Mouse (Mus musculus) layer of hippocampus, adult 2 months (tissue): ENCODE measurements around the gene Eif4a1. TPM values are rescaled to one million over a fixed set of nuclear protein-coding genes. Genes with fewer than 3 reads are reported as not detected.
"Not testable (repeated sequence)": the region's sequence is repeated elsewhere in the genome, so short reads cannot be mapped to it uniquely, and the experiment has no call there.

Experiments used
- DNase-seq, 2 experiments: peaks; one replicate each; pipeline ENCODE4 v3.0.0; 2022; ENCODE audit warnings: low spot score in 2 of 2
- H3K27ac ChIP-seq: fragments of 200-600 bp; 2 replicates; pipeline ENCODE4 v1.8.1; 2022
- H3K4me3 ChIP-seq: fragments of 200-600 bp; 2 replicates; pipeline ENCODE4 v1.8.1; 2022; ENCODE audit warnings: mild to moderate bottlenecking
- CTCF ChIP-seq: fragments of 200-600 bp; conservative IDR thresholded peaks from 2 replicates; pipeline ENCODE4 v1.8.1; 2022; ENCODE audit warnings: antibody characterized with exemption, mild to moderate bottlenecking, moderate library complexity
- microRNA-seq, 2 experiments: library from miRNA; unstranded; fragments of <30 nt; microRNA quantifications; one replicate each; pipeline ENCODE4 v1.2.0; 2021
- total RNA-seq, 2 experiments: library from RNA; stranded (reverse); gene quantifications; 2 replicates each; pipeline ENCODE4 v1.2.3; 2021

Eif4a1 gene
- total RNA-seq, 2 experiments from 2014 or later = 342 to 344 TPM

DNA sequence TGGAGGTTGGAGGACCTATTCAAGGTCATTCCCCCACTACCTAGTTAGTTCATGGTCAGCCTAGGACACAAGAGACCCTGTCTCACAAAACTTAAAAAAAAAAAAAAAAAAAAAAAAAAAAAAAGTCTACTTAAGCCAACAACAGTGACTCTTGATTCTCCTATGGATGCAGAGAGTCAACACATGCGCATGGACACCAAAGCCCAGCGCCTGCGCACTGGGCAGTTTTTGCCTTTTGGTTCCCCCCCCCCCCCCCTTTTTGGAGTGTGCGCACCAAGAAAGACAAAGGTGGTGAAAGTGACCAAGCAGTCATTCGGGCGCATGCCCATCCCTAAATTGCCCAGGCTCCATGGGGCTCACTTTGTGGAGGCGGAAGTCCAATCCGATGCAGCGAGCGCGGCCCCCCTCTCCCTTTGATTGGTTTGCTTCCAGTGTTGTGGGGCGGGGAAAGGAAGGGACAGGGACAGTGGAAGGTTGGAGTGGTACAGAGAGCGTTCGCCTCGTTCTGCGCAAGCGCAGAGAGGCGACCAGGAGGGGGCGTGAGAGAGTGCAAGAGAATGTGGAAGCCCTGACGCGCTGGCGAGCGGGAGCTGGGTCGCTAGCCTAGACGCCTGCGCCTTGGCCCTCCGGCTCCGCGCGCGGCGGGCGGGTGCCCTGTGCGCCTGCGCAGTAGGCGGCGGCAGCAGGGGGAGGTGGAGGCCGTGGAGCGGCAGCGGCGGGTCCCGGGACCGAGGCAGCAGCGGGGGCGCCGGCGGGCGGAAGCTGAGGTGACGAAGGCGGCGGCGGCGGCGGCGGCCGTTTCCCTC, 39.7 kb downstream of the Eif4a1 start, which contains the start of gene Fxr2:
Gene Fxr2, plus strand, starts transcription at position 707 of the 806 bp plus-strand sequence.
- peak; percentile 100 for DNase-seq
- Histone ChIP-seq H3K27ac (peak within 1 kb of the TSS; percentile 91), H3K4me3 (peak within 1 kb of the TSS; percentile 87)
- peak; percentile 84 for TF ChIP-seq CTCF

DNA sequence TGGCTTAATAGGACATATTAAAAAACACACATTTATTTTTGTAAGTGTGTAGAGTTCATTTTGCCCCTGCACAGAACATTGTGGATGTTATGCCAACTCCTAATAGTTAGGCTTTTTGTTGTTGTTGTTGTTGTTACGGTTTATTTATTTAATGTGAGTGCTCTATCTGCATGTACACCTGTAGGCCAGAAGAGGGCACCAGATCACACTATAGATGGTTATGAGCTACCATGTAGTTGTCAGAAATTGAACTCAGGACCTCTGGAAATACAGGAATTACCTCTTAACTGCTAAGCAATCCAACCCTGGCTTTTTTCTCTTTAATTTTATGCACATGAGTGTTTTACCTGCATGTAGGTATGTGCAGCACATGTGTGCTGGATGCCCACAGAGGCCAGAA, 42.4 kb downstream of the Eif4a1 start:
- H3K27ac ChIP-seq = no peak overlapping the region
- peak; percentile 80 for TF ChIP-seq CTCF
- no peak overlapping the region for H3K4me3 ChIP-seq
- DNase-seq = no peak

DNA sequence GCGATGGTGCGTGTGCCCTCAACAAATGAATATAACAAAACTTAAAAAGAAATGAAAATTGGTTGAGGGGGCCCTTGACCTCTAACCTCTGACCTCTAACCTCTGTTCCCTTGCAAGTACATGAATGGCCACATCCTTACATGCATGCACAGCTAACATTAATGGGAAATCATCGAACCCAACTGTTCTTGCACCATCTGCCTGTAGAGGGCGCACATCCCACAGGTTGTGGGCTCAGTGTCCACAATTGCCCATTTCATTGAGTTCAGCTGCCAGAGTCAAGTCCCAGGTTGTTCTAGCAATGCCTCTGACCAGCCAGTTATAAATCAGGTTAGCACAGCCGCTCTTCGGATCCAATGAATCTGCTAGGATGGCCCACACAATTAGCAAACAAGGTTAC, 43.9 kb downstream of the Eif4a1 start:
- peak in 1 of 2 experiments; percentile 72 for DNase-seq
- peak; percentile 96 for TF ChIP-seq CTCF
- Histone ChIP-seq H3K27ac (no peak overlapping the region), H3K4me3 (no peak overlapping the region)

DNA sequence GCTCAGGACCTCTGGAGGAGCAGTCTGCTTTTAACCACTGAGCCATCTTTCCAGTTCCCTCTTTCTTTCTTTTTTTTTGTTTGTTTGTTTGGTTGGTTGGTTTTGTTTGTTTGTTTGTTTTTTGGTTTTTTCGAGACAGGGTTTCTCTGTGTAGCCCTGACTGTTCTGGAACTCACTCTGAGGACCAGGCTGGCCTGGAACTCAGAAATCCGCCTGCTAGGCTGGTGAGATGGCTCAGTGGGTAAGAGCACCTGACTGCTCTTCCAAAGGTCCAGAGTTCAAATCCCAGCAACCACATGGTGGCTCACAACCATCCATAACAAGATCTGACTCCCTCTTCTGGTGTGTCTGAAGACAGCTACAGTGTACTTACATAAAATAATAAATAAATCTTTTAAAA, 47.9 kb downstream of the Eif4a1 start:
- not testable (repeated sequence) for H3K27ac ChIP-seq, DNase-seq, H3K4me3 ChIP-seq

DNA sequence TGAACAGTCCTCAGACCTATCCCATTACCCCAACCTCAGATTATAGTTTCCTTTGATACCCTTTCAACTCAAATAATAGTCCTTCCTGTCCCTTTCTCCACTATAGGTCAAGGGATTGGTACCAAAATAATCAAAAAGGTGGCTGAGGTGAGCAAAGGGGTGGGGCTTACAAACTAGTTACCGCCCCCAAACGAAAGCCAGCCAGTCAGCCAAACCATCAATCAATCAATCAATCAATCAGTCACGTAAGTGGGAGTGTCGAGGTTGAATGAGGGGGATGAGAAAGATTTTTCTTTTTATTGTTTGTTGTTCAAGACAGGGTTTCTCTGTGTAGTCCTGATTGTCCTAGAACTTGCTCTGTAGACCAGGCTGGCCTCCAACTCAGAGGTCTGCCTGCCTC, 49.2 kb downstream of the Eif4a1 start:
- no peak for TF ChIP-seq CTCF
- Histone ChIP-seq H3K4me3 (peak overlapping the region; percentile 76; the same call in 1 of the 2 replicates), H3K27ac (peak overlapping the region; percentile 94; the same call in 1 of the 2 replicates)
- no peak for DNase-seq

DNA sequence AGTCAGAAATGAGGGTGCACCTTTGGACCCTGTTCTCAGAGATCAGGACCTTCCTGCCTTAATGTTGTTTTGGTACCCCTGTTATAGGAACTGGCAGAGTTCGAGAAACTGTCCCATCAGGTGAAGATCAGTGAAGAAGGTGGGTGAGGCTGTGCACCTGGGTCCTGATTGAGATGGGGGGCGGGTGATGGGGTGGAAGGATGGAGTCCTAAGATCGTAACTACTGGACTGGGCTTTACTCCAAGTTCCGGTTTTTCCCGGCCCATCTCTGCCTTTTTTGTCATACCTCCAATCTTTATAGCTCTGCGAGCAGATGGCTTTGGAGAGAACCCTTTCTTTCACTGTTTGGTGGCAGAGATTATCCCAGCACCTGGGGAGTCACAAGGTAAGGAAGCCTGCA, 49.8 kb downstream of the Eif4a1 start:
- H3K27ac ChIP-seq = peak overlapping the region; percentile 94
- DNase-seq = no peak
- peak overlapping the region; percentile 76 for H3K4me3 ChIP-seq
- TF ChIP-seq CTCF = no peak

DNA sequence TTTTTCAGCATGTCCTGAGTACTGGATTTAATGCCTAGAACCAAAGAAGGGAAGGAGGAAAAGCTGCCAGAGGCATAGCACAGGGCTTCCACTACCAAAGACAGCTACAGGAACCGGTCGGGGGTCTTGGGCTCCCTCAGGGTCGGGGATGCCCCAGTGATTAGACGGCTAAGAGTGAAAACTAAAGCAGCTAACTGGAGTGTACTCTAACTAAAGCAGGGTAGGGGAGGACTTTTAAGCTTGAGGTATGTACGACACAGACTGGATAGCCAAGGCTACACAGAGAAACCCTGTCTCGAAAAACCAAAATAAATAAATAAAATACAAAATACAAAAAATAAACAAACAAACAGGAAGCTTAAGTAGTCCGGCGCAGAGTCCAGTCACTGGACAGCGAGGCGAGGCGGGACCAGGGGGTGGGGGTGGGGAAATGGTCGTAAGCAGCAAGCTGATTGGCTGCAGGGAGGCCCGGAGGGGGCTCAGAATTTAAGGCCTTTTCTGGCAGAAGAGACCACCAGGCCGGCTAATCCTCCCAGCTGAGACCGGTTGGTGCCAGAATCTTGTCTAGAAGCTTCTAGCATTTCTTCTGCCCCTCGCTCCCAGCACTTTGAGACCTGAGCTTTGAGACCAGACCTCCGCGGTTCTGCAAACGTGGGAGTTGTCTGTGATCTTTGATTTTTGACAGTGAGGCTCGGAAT, 50.5 kb downstream of the Eif4a1 start, which contains the start of gene Sat2:
Gene Sat2, plus strand, starts transcription at position 454 of the 698 bp plus-strand sequence.
- peak within 1 kb of the TSS; percentile 94 for H3K27ac ChIP-seq
- peak in 1 of 2 experiments; percentile 45 for DNase-seq
- TF ChIP-seq CTCF = no peak
- peak within 1 kb of the TSS; percentile 76 for H3K4me3 ChIP-seq

DNA sequence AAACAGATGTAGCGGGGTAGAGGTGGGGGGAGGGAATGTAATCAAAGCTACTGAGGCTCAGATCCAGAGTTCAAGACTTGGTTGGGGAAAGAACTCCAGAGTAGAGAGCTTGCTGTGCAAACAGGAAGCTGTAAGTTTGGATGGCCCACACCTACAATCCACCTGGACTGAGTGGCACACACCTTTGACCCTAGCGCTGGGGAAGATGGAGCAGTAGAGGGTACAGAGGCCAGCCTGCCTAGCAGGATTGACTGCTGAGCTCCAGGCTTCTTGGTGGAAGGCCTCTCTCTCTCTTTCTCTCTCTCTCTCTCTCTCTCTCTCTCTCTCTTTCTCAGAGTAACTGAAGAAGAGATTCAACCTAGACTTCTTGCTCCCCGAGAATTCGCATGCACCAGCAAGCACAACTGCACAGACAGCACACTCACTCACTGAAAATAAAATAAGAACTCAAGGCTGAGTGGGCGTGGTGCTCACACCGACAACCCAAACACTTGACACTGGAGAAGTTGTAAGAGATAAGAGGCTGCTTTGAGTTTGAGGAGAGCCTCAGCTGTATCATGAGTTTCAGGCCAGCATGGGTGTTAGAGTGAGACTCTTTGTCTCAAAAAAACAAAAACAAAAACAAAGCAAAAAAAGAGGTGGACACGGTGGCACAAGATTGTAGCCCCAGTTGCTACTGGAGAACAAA, 51.7 kb downstream of the Eif4a1 start:
- TF ChIP-seq CTCF = no peak
- DNase-seq = no peak
- Histone ChIP-seq H3K27ac (no peak overlapping the region), H3K4me3 (no peak overlapping the region)

DNA sequence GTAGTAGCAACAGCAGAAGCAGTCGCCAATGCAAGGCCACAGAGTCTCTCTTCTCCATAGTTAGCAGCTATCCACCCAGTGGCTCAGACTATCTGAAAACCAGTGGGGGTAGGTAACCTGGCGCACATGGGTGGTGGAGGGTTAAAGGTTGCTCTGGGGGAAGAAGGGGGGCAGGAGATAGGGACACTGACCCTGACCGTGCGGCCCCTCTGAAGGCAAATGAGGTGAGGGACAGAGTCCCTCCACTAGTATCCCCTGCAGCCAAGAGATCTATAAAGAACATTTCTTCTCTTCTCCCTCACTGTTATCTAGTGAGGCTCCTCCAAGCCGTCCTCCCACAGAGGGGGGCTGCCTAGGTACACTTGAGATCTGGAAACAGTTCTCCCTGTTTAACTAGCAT, 54.4 kb downstream of the Eif4a1 start, which contains the start of gene Shbg:
Gene Shbg, minus strand, starts transcription at position 101 of the 400 bp plus-strand sequence.
- TF ChIP-seq CTCF = no peak
- DNase-seq = no peak

More for the DNA sequence above, 54.4 kb downstream of the Eif4a1 start, which contains the start of gene Shbg:
- Histone ChIP-seq H3K4me3 (no peak within 1 kb of the TSS), H3K27ac (no peak within 1 kb of the TSS)

Small RNAs within 50 kb of the gene (microRNA-seq; reads per million reads assigned to microRNA genes)
- gene Mir1934 (5.4 to 6.3 reads per million in 2 experiments), gene Mir467f (0 reads per million in 2 experiments)

Other genes starting within 250 kb of the Eif4a1 start
- gene Dnah2, start 123.3 kb downstream of the Eif4a1 start, total RNA-seq = 1 to 10 TPM; 4.6 to 5.2 TPM
- 100 to 1,000 TPM; 113 to 116 TPM for gene Efnb3, start 112.2 kb downstream of the Eif4a1 start, total RNA-seq
- 10 to 100 TPM; 12.0 to 14.3 TPM for gene Wrap53, start 92.2 kb downstream of the Eif4a1 start, total RNA-seq
- gene Trp53, start 92.1 kb downstream of the Eif4a1 start, total RNA-seq = 10 to 100 TPM; 28.5 to 32.3 TPM
- gene Atp1b2, start 66.5 kb downstream of the Eif4a1 start, total RNA-seq = 100 to 1,000 TPM; 391 to 411 TPM
- not detected for gene Shbg, start 54.5 kb downstream of the Eif4a1 start, total RNA-seq
- 10 to 100 TPM; 15.1 to 15.6 TPM for gene Sat2, start 50.4 kb downstream of the Eif4a1 start, total RNA-seq
- 100 to 1,000 TPM; 138 to 143 TPM for gene Fxr2, start 39.4 kb downstream of the Eif4a1 start, total RNA-seq
- under 1 TPM in 1 of 2 experiments, not detected in 1; 0.44 TPM for gene Sox15, start 17.1 kb downstream of the Eif4a1 start, total RNA-seq
- gene Mpdu1, start 9.8 kb downstream of the Eif4a1 start, total RNA-seq = 10 to 100 TPM; 54.9 to 59.3 TPM
- gene Cd68, start 6.3 kb downstream of the Eif4a1 start, total RNA-seq = 10 to 100 TPM in 1 of 2 experiments, 1 to 10 TPM in 1; 9.7 to 15.4 TPM
- gene Senp3, start 9.7 kb upstream of the Eif4a1 start, total RNA-seq = 100 to 1,000 TPM; 108 to 132 TPM
- 1 to 10 TPM; 2.1 to 2.5 TPM for gene Tnfsf13, start 13.4 kb upstream of the Eif4a1 start, total RNA-seq
- 1 to 10 TPM; 8.9 to 9.6 TPM for gene Tnfsf12, start 23.4 kb upstream of the Eif4a1 start, total RNA-seq
- gene Tnfsfm13, start 23.7 kb upstream of the Eif4a1 start, total RNA-seq = 1 to 10 TPM; 1.6 to 2.2 TPM
- 10 to 100 TPM; 64.6 to 65.4 TPM for gene Polr2a, start 86.2 kb upstream of the Eif4a1 start, total RNA-seq
- not detected for gene Slc35g3, start 89.5 kb upstream of the Eif4a1 start, total RNA-seq
- 100 to 1,000 TPM; 122 to 133 TPM for gene Zbtb4, start 93.5 kb upstream of the Eif4a1 start, total RNA-seq
- 1 to 10 TPM; 1.1 to 1.3 TPM for gene Chrnb1, start 123.5 kb upstream of the Eif4a1 start, total RNA-seq
- gene Fgf11, start 129.4 kb upstream of the Eif4a1 start, total RNA-seq = 10 to 100 TPM; 25.6 to 28.0 TPM
- gene Tmem102, start 133.2 kb upstream of the Eif4a1 start, total RNA-seq = not detected
- not detected for gene Gm39566, start 142.9 kb upstream of the Eif4a1 start, total RNA-seq
- gene Spem2, start 146.0 kb upstream of the Eif4a1 start, total RNA-seq = not detected
- gene Spem1, start 149.8 kb upstream of the Eif4a1 start, total RNA-seq = under 1 TPM; 0.34 to 0.49 TPM
- gene Nlgn2, start 165.4 kb upstream of the Eif4a1 start, total RNA-seq = 100 to 1,000 TPM; 197 to 201 TPM
- 100 to 1,000 TPM; 113 to 114 TPM for gene Tmem256, start 166.1 kb upstream of the Eif4a1 start, total RNA-seq
- 10 to 100 TPM; 17.1 to 19.8 TPM for gene Plscr3, start 174.0 kb upstream of the Eif4a1 start, total RNA-seq
- not detected for gene Tnk1, start 186.3 kb upstream of the Eif4a1 start, total RNA-seq
- not detected for gene Tmem95, start 205.6 kb upstream of the Eif4a1 start, total RNA-seq
- 1 to 10 TPM; 1.3 to 1.4 TPM for gene Kctd11, start 209.0 kb upstream of the Eif4a1 start, total RNA-seq
- not detected for gene Acap1, start 223.1 kb upstream of the Eif4a1 start, total RNA-seq
- gene 2810408A11Rik, start 228.6 kb upstream of the Eif4a1 start, total RNA-seq = 1 to 10 TPM in 1 of 2 experiments, under 1 TPM in 1; 0.64 to 1.0 TPM
- 100 to 1,000 TPM; 122 to 125 TPM for gene Neurl4, start 228.6 kb upstream of the Eif4a1 start, total RNA-seq
- gene Gps2, start 241.5 kb upstream of the Eif4a1 start, total RNA-seq = 10 to 100 TPM; 35.6 to 41.5 TPM
- 100 to 1,000 TPM; 413 to 441 TPM for gene Eif5a, start 249.5 kb upstream of the Eif4a1 start, total RNA-seq